Mouse (Mus musculus) ES-E14 (cell line): ENCODE measurements around the gene Amdhd2. TPM values are rescaled to one million over a fixed set of nuclear protein-coding genes. Genes with fewer than 3 reads are reported as not detected.

Source experiments
- DNase-seq: peaks from one replicate; pipeline ENCODE4 v3.0.0-alpha.2; 2013; ENCODE audit warnings: low read depth, low spot score
- H3K27ac ChIP-seq: 2 replicates; pipeline ENCODE4 v1.5.1; 2012; ENCODE audit warnings: low read depth, mild to moderate bottlenecking, low read length, moderate library complexity, mixed read lengths; ENCODE audit not compliant: poor library complexity, insufficient read depth, severe bottlenecking
- H3K36me3 ChIP-seq: 2 replicates; pipeline ENCODE4 v1.6.1; 2012; ENCODE audit warnings: mild to moderate bottlenecking, low read length, moderate library complexity, mixed read lengths; ENCODE audit not compliant: control insufficient read depth, poor library complexity, insufficient read depth, severe bottlenecking
- H3K4me1 ChIP-seq, 2 experiments: fragments of 150-350 bp in 1 of 2; sonication (generic) in 1 of 2; 2 replicates each; pipeline ENCODE4 v1.6.1; 2012; ENCODE audit warnings: low read length in 2 of 2, mild to moderate bottlenecking in 1 of 2, mixed read lengths in 1 of 2; ENCODE audit not compliant: control insufficient read depth in 2 of 2, insufficient read depth in 2 of 2, poor library complexity in 1 of 2
- H3K4me3 ChIP-seq, 2 experiments: fragments of 150-350 bp in 1 of 2; sonication (generic) in 1 of 2; 2 replicates each; pipeline ENCODE4 v1.5.1; 2012; ENCODE audit warnings: low read length in 2 of 2, low read depth in 1 of 2, mild to moderate bottlenecking in 1 of 2, mixed read lengths in 1 of 2; ENCODE audit not compliant: insufficient read depth in 1 of 2, poor library complexity in 1 of 2, severe bottlenecking in 1 of 2
- H3K9ac ChIP-seq: 2 replicates; pipeline ENCODE4 v1.6.1; 2012; ENCODE audit warnings: low read depth, mild to moderate bottlenecking, low read length, mixed read lengths; ENCODE audit not compliant: poor library complexity, insufficient read depth, severe bottlenecking
- H3K9me3 ChIP-seq: fragments of 150-350 bp; sonication (generic); 2 replicates; pipeline ENCODE4 v1.6.1; 2012; ENCODE audit warnings: low read depth, mild to moderate bottlenecking, low read length; ENCODE audit not compliant: control insufficient read depth, insufficient read depth
- CHD2 ChIP-seq: IDR thresholded peaks from 2 replicates; pipeline ENCODE4 v1.6.1; 2014; ENCODE audit warnings: mild to moderate bottlenecking, low read depth, low read length, inconsistent platforms
- HCFC1 ChIP-seq: IDR thresholded peaks from 2 replicates; pipeline ENCODE4 v1.6.1; 2012; ENCODE audit warnings: low read length, inconsistent platforms, borderline replicate concordance; ENCODE audit not compliant: insufficient read depth
- MAFK ChIP-seq: IDR thresholded peaks from 2 replicates; pipeline ENCODE4 v1.6.1; 2014; ENCODE audit warnings: mild to moderate bottlenecking, low read depth, low read length, inconsistent platforms; ENCODE audit not compliant: insufficient read depth
- ZC3H11A ChIP-seq: IDR thresholded peaks from 2 replicates; pipeline ENCODE4 v1.6.1; 2012; ENCODE audit warnings: low read depth, mild to moderate bottlenecking, inconsistent platforms, low read length, borderline replicate concordance
- ZNF384 ChIP-seq: IDR thresholded peaks from 2 replicates; pipeline ENCODE4 v1.6.1; 2012; ENCODE audit warnings: low read depth, low read length, inconsistent platforms
- in situ Hi-C, 2 experiments: fragments of 600-800 bp; cut with MboI; formaldehyde crosslinking; loops; one replicate each; pipeline ENCODE4 v1.15.1; 2025; ENCODE audit warnings: low sequenced_read_pairs in 2 of 2, inconsistent platforms in 1 of 2; ENCODE audit not compliant: unreplicated experiment in 2 of 2
- total RNA-seq: library from RNA; depleted of rRNA; stranded (reverse); fragments of 300-350 nt; gene quantifications from 2 replicates; pipeline ENCODE4 v1.2.3, GENCODE M21; 2012

Amdhd2 gene
- total RNA-seq, 1 experiment: 28.5 TPM

GRCm38 (mm10) chr17:24142897-24143296 is 20.7 kb downstream of the Amdhd2 start:
- Histone ChIP-seq H3K4me1 (peaks cover 0 to 2% of the 10 kb centered on the region in 2 experiments; a peak in 1 of 4 replicates), H3K27ac (no peak overlapping the region), H3K9me3 (no peaks in the 10 kb centered on the region), H3K36me3 (no peaks in the 10 kb centered on the region), H3K9ac (no peak overlapping the region), H3K4me3 (no peak overlapping the region)
- in situ Hi-C loops: no loop called here
- TF ChIP-seq ZNF384: no peak
- no peak for TF ChIP-seq MAFK
- TF ChIP-seq ZC3H11A: no peak
- TF ChIP-seq CHD2: no peak
- no peak for TF ChIP-seq HCFC1
- DNase-seq: no peak

- TF ChIP-seq ZC3H11A: no peak
- no peak for TF ChIP-seq MAFK
- TF ChIP-seq CHD2: no peak
- TF ChIP-seq ZNF384: no peak
- no peak for TF ChIP-seq HCFC1
- H3K4me1 ChIP-seq: peaks cover 0 to 5% of the 10 kb centered on the region in 2 experiments; a peak in 3 of 4 replicates
- no peaks in the 10 kb centered on the region for H3K36me3 ChIP-seq
- H3K27ac ChIP-seq: peak overlapping the region; percentile 52; the same call in 1 of the 2 replicates
- DNase-seq: peak; percentile 94
- H3K9ac ChIP-seq: peak overlapping the region; percentile 97
- in situ Hi-C loops: no loop called here
- H3K9me3 ChIP-seq: no peaks in the 10 kb centered on the region
- H3K4me3 ChIP-seq: peak overlapping the region; percentile 83 to 94
Observed at GRCm38 (mm10) chr17:24141425-24141920, 22.1 kb downstream of the Amdhd2 start.

- Histone ChIP-seq H3K36me3 (no peaks in the 10 kb centered on the region), H3K9me3 (no peaks in the 10 kb centered on the region), H3K9ac (peak overlapping the region; percentile 97), H3K4me3 (peak overlapping the region; percentile 83 to 94), H3K27ac (peak overlapping the region; percentile 52), H3K4me1 (peaks cover 0 to 5% of the 10 kb centered on the region in 2 experiments; a peak in 3 of 4 replicates)
- no peak for DNase-seq
- no peak for TF ChIP-seq ZNF384
- TF ChIP-seq HCFC1: no peak; the same call in 1 of the 2 replicates
- TF ChIP-seq ZC3H11A: no peak
- in situ Hi-C loops: no loop called here
Observed at GRCm38 (mm10) chr17:24140845-24141424, 22.6 kb downstream of the Amdhd2 start.

- TF ChIP-seq HCFC1: no peak
- no peak for TF ChIP-seq ZNF384
- no peak for TF ChIP-seq ZC3H11A
- no peak for TF ChIP-seq MAFK
- TF ChIP-seq CHD2: no peak
- no peaks in the 10 kb centered on the region for H3K9me3 ChIP-seq
- peak overlapping the region; percentile 59; the same call in 1 of the 2 replicates for H3K9ac ChIP-seq
- no peak overlapping the region; the same call in 1 of the 2 replicates for H3K27ac ChIP-seq
- in situ Hi-C loops: no loop called here
- no peak for DNase-seq
- peaks cover 0 to 5% of the 10 kb centered on the region in 2 experiments; a peak in 3 of 4 replicates for H3K4me1 ChIP-seq
- peak overlapping the region; percentile 83 to 94; a peak in 1 of 4 replicates for H3K4me3 ChIP-seq
- no peaks in the 10 kb centered on the region for H3K36me3 ChIP-seq
Observed at GRCm38 (mm10) chr17:24139968-24140367, 23.6 kb downstream of the Amdhd2 start.
